Mouse (Mus musculus) cortical plate, adult 2 months (tissue): Measurements from ENCODE around the gene Smarcd3.

Source experiments
- CTCF ChIP-seq: fragments of 200-500 bp; IDR thresholded peaks from 2 replicates; pipeline ENCODE4 v1.5.1; 2011; ENCODE audit warnings: mild to moderate bottlenecking, control low read depth, low read length; ENCODE audit not compliant: insufficient read depth; ENCODE audit errors: extremely low read depth
- POLR2A ChIP-seq: fragments of 200-500 bp; IDR thresholded peaks from 2 replicates; pipeline ENCODE4 v1.6.1; 2011; ENCODE audit warnings: mild to moderate bottlenecking, low read length, control low read depth; ENCODE audit not compliant: insufficient read depth; ENCODE audit errors: extremely low read depth

- TF ChIP-seq CTCF = no peak
- no peak for TF ChIP-seq POLR2A
Measured at GRCm38 (mm10) chr5:24622386-24623040, 1.7 kb downstream of the Smarcd3 start.
